ENCODE assay signal across 18 mouse cellular contexts in the genomic region with DNA sequence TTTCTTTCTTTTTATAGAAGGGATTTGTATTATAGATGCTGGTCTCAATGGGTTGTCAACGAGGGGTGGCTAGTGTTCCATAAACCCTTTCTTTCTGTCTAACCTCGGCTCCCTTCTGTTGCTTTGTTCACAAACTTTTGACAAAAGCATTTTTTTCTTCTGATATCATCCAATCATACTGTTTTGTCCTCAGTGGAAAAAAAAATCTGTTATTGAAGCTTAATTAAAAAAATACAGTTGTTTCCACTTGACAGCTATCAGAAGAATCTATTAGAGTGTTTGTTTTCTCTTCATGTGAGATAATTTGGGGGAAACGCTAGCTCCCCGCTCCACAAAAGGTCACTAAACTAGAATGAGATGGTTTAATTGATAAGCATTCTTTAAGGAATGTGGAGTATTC. TPM values are rescaled to one million over a fixed set of nuclear protein-coding genes. Genes with fewer than 3 reads are reported as not detected.
"Had no signal": no experiment of that assay in that cellular context is flagged by ENCODE, and none has a peak within 500 bp of the region (broad histone marks: within the 10 kb centered on the region; RNA-seq: fewer than 3 reads in every experiment).

No protein-coding gene starts in this region.

- DNase-seq: cerebellum, adult 9-10 months; cerebellum, adult 9-11 months; cerebellum, postnatal 10 days; cerebellum, postnatal 14 days; cerebellum, postnatal 25 days; cerebellum, postnatal 36 days; embryo, embryonic 11 days; forebrain, postnatal 0 days; gastrocnemius, adult 2 months; gastrocnemius, postnatal 10 days; gastrocnemius, postnatal 14 days; gastrocnemius, postnatal 25 days; gastrocnemius, postnatal 36 days; heart, adult 11 months; heart, adult 18-20 months; heart, adult 2 months had no signal

RNA-seq across cellular contexts. Expression of a gene that starts 36.1 kb away (rescaled TPM):
- total RNA-seq: common myeloid progenitor, adult 5-6 weeks; forebrain, postnatal 0 days; granulocyte monocyte progenitor cell, adult 5-6 weeks had no signal
